Mouse (Mus musculus) forebrain, embryonic 15.5 days (tissue): Measurements from ENCODE around the gene Creb1. TPM values are rescaled to one million over a fixed set of nuclear protein-coding genes. Genes with fewer than 3 reads are reported as not detected.
A peak's percentile ranks its signal among the peaks of the same experiment; 100 is the strongest.

ENCODE experiments used
- ATAC-seq: fragments of 200-750 bp; cut with Nextera tagmentation; replicated peaks from 2 replicates; pipeline ENCODE4 v1.8.0; 2017; ENCODE audit warnings: mild to moderate bottlenecking, moderate TSS enrichment, moderate library complexity
- H3K27ac ChIP-seq: fragments of 300-500 bp; sonication (generic); replicated peaks from 2 replicates; pipeline ENCODE4 v1.5.1; 2015; ENCODE audit warnings: mild to moderate bottlenecking, inconsistent platforms
- H3K27me3 ChIP-seq: fragments of 300-500 bp; sonication (generic); 2 replicates; pipeline ENCODE4 v1.6.1; 2015; ENCODE audit warnings: inconsistent platforms
- H3K36me3 ChIP-seq: fragments of 300-500 bp; sonication (generic); 2 replicates; pipeline ENCODE4 v1.6.1; 2015; ENCODE audit warnings: mild to moderate bottlenecking, inconsistent platforms
- H3K4me1 ChIP-seq: fragments of 300-500 bp; sonication (generic); 2 replicates; pipeline ENCODE4 v1.6.1; 2015; ENCODE audit warnings: inconsistent platforms
- H3K4me2 ChIP-seq: fragments of 300-500 bp; sonication (generic); replicated peaks from 2 replicates; pipeline ENCODE4 v1.6.1; 2015; ENCODE audit warnings: mild to moderate bottlenecking, inconsistent platforms
- H3K4me3 ChIP-seq: fragments of 300-500 bp; sonication (generic); 2 replicates; pipeline ENCODE4 v1.5.1; 2015; ENCODE audit warnings: mild to moderate bottlenecking, inconsistent platforms
- H3K9ac ChIP-seq: fragments of 300-500 bp; sonication (generic); replicated peaks from 2 replicates; pipeline ENCODE4 v1.6.1; 2015; ENCODE audit warnings: mild to moderate bottlenecking, inconsistent platforms
- H3K9me3 ChIP-seq: fragments of 300-500 bp; sonication (generic); 2 replicates; pipeline ENCODE4 v1.6.1; 2016; ENCODE audit warnings: inconsistent platforms
- WGBS: fragments of 180-500 bp; shearing (Covaris S2); methylation state at CpG from one replicate; pipeline ENCODE4 v1.1.7; 2015; ENCODE audit warnings: mixed read lengths; 5-methylcytosine and 5-hydroxymethylcytosine counted together
- polyA plus RNA-seq: library from polyadenylated mRNA; unstranded; fragments of >200 nt; fragmentation: Nextera tagmentation; extraction: Ambion mirVana; gene quantifications from 2 replicates; pipeline ENCODE4 v1.2.1, GENCODE M21; 2015

The Creb1 gene
- polyA plus RNA-seq, 1 experiment from 2014 or later, result 48.4 TPM

- 86% methylated on average over 6 of the region's 6 CpGs for WGBS
- Histone ChIP-seq H3K4me2 (no peak overlapping the region), H3K27me3 (no peaks in the 10 kb centered on the region), H3K4me1 (no peaks in the 10 kb centered on the region), H3K4me3 (no peak overlapping the region), H3K9me3 (no peaks in the 10 kb centered on the region), H3K27ac (no peak overlapping the region), H3K36me3 (no peaks in the 10 kb centered on the region), H3K9ac (no peak overlapping the region)
- ATAC-seq, result no peak
Measured at GRCm38 (mm10) chr1:64522637-64523036, 9.8 kb upstream of the Creb1 start.

DNA sequence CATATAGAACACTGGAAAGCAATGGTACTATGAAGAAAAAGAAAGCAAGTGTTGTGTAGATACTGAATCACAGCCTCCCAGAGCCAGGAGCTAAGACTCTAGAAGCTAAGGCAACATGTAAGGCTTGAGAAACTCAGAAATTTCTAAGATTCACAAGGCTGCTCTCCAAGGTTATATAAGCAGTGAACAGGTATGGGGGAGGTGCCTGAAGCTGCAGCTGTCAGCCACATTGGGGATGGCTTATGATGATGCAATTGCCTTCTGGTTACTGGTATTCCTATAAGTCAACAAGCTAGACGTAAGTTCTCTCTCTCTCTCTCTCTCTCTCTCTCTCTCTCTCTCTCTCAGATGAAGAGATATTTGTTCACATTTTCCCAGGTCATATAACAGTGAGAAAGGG is 9.3 kb upstream of the Creb1 start:
- no peaks in the 10 kb centered on the region for H3K36me3 ChIP-seq
- H3K27ac ChIP-seq, result no peak overlapping the region
- H3K4me1 ChIP-seq, result no peaks in the 10 kb centered on the region
- no peak overlapping the region for H3K9ac ChIP-seq
- WGBS, result 75% methylated on average over 1 of the region's 1 CpGs
- no peak overlapping the region for H3K4me3 ChIP-seq
- H3K4me2 ChIP-seq, result no peak overlapping the region
- no peaks in the 10 kb centered on the region for H3K27me3 ChIP-seq
- no peaks in the 10 kb centered on the region for H3K9me3 ChIP-seq
- ATAC-seq, result no peak

- H3K9me3 ChIP-seq, result no peaks in the 10 kb centered on the region
- H3K9ac ChIP-seq, result no peak overlapping the region
- H3K4me1 ChIP-seq, result no peaks in the 10 kb centered on the region
- no peak overlapping the region for H3K4me2 ChIP-seq
- 93% methylated on average over 2 of the region's 2 CpGs for WGBS
- ATAC-seq, result no peak
- H3K4me3 ChIP-seq, result no peak overlapping the region
- no peak overlapping the region for H3K27ac ChIP-seq
- no peaks in the 10 kb centered on the region for H3K27me3 ChIP-seq
- no peaks in the 10 kb centered on the region for H3K36me3 ChIP-seq
Measured at GRCm38 (mm10) chr1:64524661-64525060, 7.8 kb upstream of the Creb1 start.

GRCm38 (mm10) chr1:64527626-64528025 is 4.8 kb upstream of the Creb1 start:
- H3K27me3 ChIP-seq, result no peaks in the 10 kb centered on the region
- H3K4me3 ChIP-seq, result no peak overlapping the region
- H3K27ac ChIP-seq, result no peak overlapping the region
- no peaks in the 10 kb centered on the region for H3K9me3 ChIP-seq
- peaks cover 7% of the 10 kb centered on the region for H3K4me1 ChIP-seq
- H3K36me3 ChIP-seq, result no peaks in the 10 kb centered on the region
- H3K4me2 ChIP-seq, result no peak overlapping the region
- no peak overlapping the region for H3K9ac ChIP-seq
- ATAC-seq, result no peak

DNA sequence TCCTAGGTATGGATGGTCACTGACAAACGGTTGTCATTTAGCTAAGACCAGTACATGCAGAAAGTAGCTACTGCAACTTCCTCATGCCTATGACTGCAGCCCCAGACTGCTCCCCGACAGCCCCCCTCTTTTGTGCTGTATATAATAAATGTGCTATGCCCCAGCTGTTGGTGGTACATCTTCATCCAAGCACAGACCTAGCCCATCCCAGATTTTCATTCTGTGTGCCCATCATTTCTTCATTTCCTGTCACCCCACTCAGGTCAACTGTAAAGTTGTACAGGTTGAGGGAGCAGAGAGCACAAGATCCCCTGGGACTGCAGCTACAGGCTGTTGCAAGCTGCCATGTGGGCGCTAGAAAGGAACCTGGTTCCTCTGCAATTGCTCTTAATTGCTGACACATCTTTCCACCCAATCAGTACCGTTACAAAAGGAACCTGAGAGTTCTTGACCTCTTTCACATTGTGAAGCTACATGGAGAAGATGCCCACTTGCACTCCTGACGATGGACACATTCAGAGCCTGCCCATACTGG is 2.6 kb upstream of the Creb1 start:
- Histone ChIP-seq H3K4me2 (no peak overlapping the region), H3K9ac (no peak overlapping the region), H3K4me3 (no peak overlapping the region), H3K4me1 (peaks cover 16% of the 10 kb centered on the region), H3K27me3 (no peaks in the 10 kb centered on the region), H3K27ac (no peak overlapping the region), H3K36me3 (no peaks in the 10 kb centered on the region), H3K9me3 (no peaks in the 10 kb centered on the region)
- ATAC-seq, result no peak
- 90% methylated on average over 5 of the region's 5 CpGs for WGBS

DNA sequence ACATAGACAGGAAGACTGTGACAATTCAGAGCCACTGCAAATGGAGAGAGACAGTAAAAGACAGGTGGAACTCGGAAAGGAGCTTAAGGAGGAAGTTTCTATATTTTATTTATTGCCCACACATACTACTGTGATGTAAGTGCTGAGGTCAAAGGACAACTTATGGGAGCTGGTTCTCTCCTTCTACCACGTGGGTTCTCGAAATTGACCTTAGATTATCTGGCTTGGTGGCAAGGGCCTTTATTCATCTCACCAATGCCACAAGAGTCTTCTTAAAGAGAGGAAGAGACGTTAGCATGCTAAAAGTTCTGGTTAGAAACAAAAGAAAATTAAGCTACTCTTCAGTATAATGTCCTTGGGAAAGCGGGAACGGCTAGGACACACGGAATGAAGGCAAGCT is 897 bp upstream of the Creb1 start:
- no peaks in the 10 kb centered on the region for H3K27me3 ChIP-seq
- no peaks in the 10 kb centered on the region for H3K36me3 ChIP-seq
- WGBS, result 18% methylated on average over 7 of the region's 7 CpGs
- ATAC-seq, result no peak
- H3K27ac ChIP-seq, result 0 out of 2 replicates have a peak overlapping the region, but pooled peaks have one; percentile 100
- peak overlapping the region; percentile 84 for H3K4me2 ChIP-seq
- H3K9ac ChIP-seq, result peak overlapping the region; percentile 98
- H3K4me3 ChIP-seq, result peak overlapping the region; percentile 98
- no peaks in the 10 kb centered on the region for H3K9me3 ChIP-seq
- peaks cover 33% of the 10 kb centered on the region for H3K4me1 ChIP-seq

DNA sequence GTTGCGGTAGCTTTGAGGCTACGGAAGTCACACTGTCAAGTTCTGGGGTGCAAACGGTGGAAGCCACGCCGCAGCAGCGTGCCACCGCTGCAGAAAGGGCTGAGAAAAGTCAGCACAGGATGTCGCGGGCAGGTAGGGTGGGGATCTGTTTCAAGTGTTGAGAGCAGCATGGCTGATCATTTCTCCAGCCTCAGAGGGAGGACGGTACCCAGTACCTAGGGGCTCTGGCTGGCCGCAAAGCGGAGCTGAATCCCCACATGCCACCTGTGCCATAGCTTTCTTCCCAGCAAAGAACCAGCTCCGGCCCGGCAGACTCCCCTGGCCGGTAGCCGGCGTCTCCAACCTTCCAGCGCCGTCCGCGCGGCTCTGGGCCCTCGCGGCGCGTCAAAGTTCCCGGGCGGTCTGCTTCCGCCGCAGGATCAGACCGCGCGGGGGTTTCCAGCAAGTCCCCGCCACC is 350 bp upstream of the Creb1 start:
- Histone ChIP-seq H3K4me2 (peak overlapping the region; percentile 84), H3K9me3 (no peaks in the 10 kb centered on the region), H3K4me3 (peak overlapping the region; percentile 98), H3K9ac (peak overlapping the region; percentile 98), H3K36me3 (no peaks in the 10 kb centered on the region), H3K4me1 (peaks cover 35% of the 10 kb centered on the region), H3K27me3 (no peaks in the 10 kb centered on the region), H3K27ac (peak overlapping the region; percentile 100)
- under 1% methylated on average over 34 of the region's 34 CpGs for WGBS
- ATAC-seq, result peak; percentile 76; the same call in 1 of the 2 replicates

GRCm38 (mm10) chr1:64533471-64534443 is 1.3 kb downstream of the Creb1 start:
- H3K4me1 ChIP-seq, result peaks cover 40% of the 10 kb centered on the region
- H3K4me3 ChIP-seq, result peak overlapping the region; percentile 98
- no peaks in the 10 kb centered on the region for H3K9me3 ChIP-seq
- H3K4me2 ChIP-seq, result peak overlapping the region; percentile 77
- peak overlapping the region; percentile 100 for H3K27ac ChIP-seq
- H3K27me3 ChIP-seq, result no peaks in the 10 kb centered on the region
- no peaks in the 10 kb centered on the region for H3K36me3 ChIP-seq
- no peak for ATAC-seq
- under 1% methylated on average over 35 of the region's 35 CpGs for WGBS
- H3K9ac ChIP-seq, result peak overlapping the region; percentile 98

- WGBS, result 93% methylated on average over 3 of the region's 3 CpGs
- Histone ChIP-seq H3K4me3 (no peak overlapping the region), H3K27me3 (no peaks in the 10 kb centered on the region), H3K9ac (no peak overlapping the region), H3K4me2 (no peak overlapping the region), H3K4me1 (peaks cover 33% of the 10 kb centered on the region), H3K36me3 (no peaks in the 10 kb centered on the region), H3K27ac (no peak overlapping the region), H3K9me3 (no peaks in the 10 kb centered on the region)
- no peak for ATAC-seq
Measured at GRCm38 (mm10) chr1:64538837-64539367, 6.5 kb downstream of the Creb1 start.

GRCm38 (mm10) chr1:64543750-64544149 is 11.3 kb downstream of the Creb1 start:
- no peak overlapping the region for H3K4me2 ChIP-seq
- no peak overlapping the region for H3K4me3 ChIP-seq
- no peak overlapping the region for H3K27ac ChIP-seq
- no peak overlapping the region for H3K9ac ChIP-seq
- no peaks in the 10 kb centered on the region for H3K4me1 ChIP-seq
- 82% methylated on average over 5 of the region's 5 CpGs for WGBS
- H3K9me3 ChIP-seq, result no peaks in the 10 kb centered on the region
- H3K27me3 ChIP-seq, result no peaks in the 10 kb centered on the region
- no peak for ATAC-seq
- no peaks in the 10 kb centered on the region for H3K36me3 ChIP-seq

- no peak for ATAC-seq
- no peak overlapping the region for H3K27ac ChIP-seq
- H3K4me1 ChIP-seq, result no peaks in the 10 kb centered on the region
- WGBS, result 87% methylated on average over 3 of the region's 3 CpGs
- H3K27me3 ChIP-seq, result no peaks in the 10 kb centered on the region
- peaks cover 3% of the 10 kb centered on the region; the same call in 1 of the 2 replicates for H3K36me3 ChIP-seq
- no peaks in the 10 kb centered on the region for H3K9me3 ChIP-seq
- H3K4me2 ChIP-seq, result no peak overlapping the region
- no peak overlapping the region for H3K4me3 ChIP-seq
- no peak overlapping the region for H3K9ac ChIP-seq
Measured at GRCm38 (mm10) chr1:64546070-64546469, 13.6 kb downstream of the Creb1 start.

DNA sequence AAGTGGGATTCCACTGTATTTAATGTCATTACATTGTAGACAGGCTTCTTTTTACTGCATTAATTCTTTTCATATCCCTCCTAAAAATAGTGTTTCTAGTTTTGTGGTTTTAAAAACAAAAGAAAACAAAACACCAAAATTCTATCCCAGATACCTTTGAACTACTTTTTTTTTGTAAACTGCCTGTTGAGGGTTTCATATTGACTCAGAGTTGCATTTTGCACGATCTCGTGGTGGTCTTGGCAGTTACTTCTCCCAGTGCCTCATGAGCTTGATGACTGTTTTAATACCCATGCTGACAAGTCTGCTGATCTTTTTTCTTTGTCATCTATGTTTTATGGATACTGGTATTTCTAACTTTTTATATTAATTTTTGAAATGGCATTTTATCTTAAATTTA is 16.9 kb downstream of the Creb1 start:
- no peaks in the 10 kb centered on the region for H3K4me1 ChIP-seq
- no peak overlapping the region for H3K4me3 ChIP-seq
- no peaks in the 10 kb centered on the region for H3K9me3 ChIP-seq
- H3K9ac ChIP-seq, result no peak overlapping the region
- no peak overlapping the region for H3K27ac ChIP-seq
- H3K4me2 ChIP-seq, result no peak overlapping the region
- no peaks in the 10 kb centered on the region for H3K27me3 ChIP-seq
- WGBS, result 84% methylated on average over 2 of the region's 2 CpGs
- peaks cover 8% of the 10 kb centered on the region; the same call in 1 of the 2 replicates for H3K36me3 ChIP-seq
- no peak for ATAC-seq
